Mouse (Mus musculus): ENCODE results near the gene Xpr1.

- no peak for TF ChIP-seq CTCF (IDR thresholded peaks at IDR 0.05; ENCODE audit: low read depth)
- TF ChIP-seq EP300 (IDR thresholded peaks at IDR 0.05; ENCODE audit: low read depth), result no peak
Measured at GRCm38 (mm10) chr1:155370075-155370658, 47.0 kb downstream of the Xpr1 start.

All from heart, postnatal 0 days (tissue).